Mouse (Mus musculus): ENCODE measurements around the gene Secisbp2. TPM values are rescaled to one million over a fixed set of nuclear protein-coding genes. Genes with fewer than 3 reads are reported as not detected.

Gene Secisbp2
- total RNA-seq, 2 experiments from 2014 or later = 16.0 to 16.9 TPM

GRCm38 (mm10) chr13:51723114-51723513 is 71.6 kb downstream of the Secisbp2 start:
- DNase-seq (ENCODE audit: low spot score in 2 of 2) = no peak
- intact Hi-C loops (cut with DNase I) = no loop called here

GRCm38 (mm10) chr13:51724566-51724965 is 73.1 kb downstream of the Secisbp2 start:
- intact Hi-C loops (cut with DNase I) = no loop called here
- no peak for DNase-seq (ENCODE audit: low spot score in 2 of 2)

- DNase-seq (ENCODE audit: low spot score in 2 of 2) = no peak
- intact Hi-C loops (cut with DNase I) = no loop called here
Measured at GRCm38 (mm10) chr13:51725446-51725845, 73.9 kb downstream of the Secisbp2 start.

GRCm38 (mm10) chr13:51725926-51726574 is 74.6 kb downstream of the Secisbp2 start:
- no peak for DNase-seq (ENCODE audit: low spot score in 2 of 2)
- intact Hi-C loops (cut with DNase I) = no loop called here

GRCm38 (mm10) chr13:51727364-51727763 is 75.9 kb downstream of the Secisbp2 start:
- intact Hi-C loops (cut with DNase I) = no loop called here
- no peak for DNase-seq (ENCODE audit: low spot score in 2 of 2)

GRCm38 (mm10) chr13:51729887-51730361 is 78.4 kb downstream of the Secisbp2 start:
- intact Hi-C loops (cut with DNase I) = loop anchor here (5.0 kb wide), 2 partner anchors 42 to 62 kb away; partner anchors contain the start of gene Sema4d
- DNase-seq (ENCODE audit: low spot score in 2 of 2) = no peak

GRCm38 (mm10) chr13:51731474-51731873 is 80.0 kb downstream of the Secisbp2 start:
- no peak for DNase-seq (ENCODE audit: low spot score in 2 of 2)
- intact Hi-C loops (cut with DNase I) = loop anchor here (5.0 kb wide), 2 partner anchors 41 to 61 kb away; partner anchors contain the start of gene Sema4d

GRCm38 (mm10) chr13:51732097-51732664 is 80.7 kb downstream of the Secisbp2 start:
- intact Hi-C loops (cut with DNase I) = loop anchor here (5.0 kb wide), 2 partner anchors 40 to 60 kb away; partner anchors contain the start of gene Sema4d
- no peak for DNase-seq (ENCODE audit: low spot score in 2 of 2)

Other genes starting within 250 kb of the Secisbp2 start
- 1 to 10 TPM; 8.5 to 8.6 TPM for gene S1pr3, start 243.1 kb upstream of the Secisbp2 start, total RNA-seq (2021)
- 100 to 1,000 TPM; 218 to 226 TPM for gene Shc3, start 82.3 kb upstream of the Secisbp2 start, total RNA-seq (2021)
- 1 to 10 TPM; 2.4 to 3.6 TPM for gene Cks2, start 6.5 kb upstream of the Secisbp2 start, total RNA-seq (2021)
- 100 to 1,000 TPM in 1 of 2 experiments, 10 to 100 TPM in 1; 93.1 to 112 TPM for gene Sema4d, start 142.1 kb downstream of the Secisbp2 start, total RNA-seq (2021)
- 10 to 100 TPM; 16.4 to 19.1 TPM for gene Gadd45g, start 195.0 kb downstream of the Secisbp2 start, total RNA-seq (2021)

Measured in left cerebral cortex, postnatal 14 days (tissue).